Mouse (Mus musculus) 3134 (cell line): Measurements from ENCODE around the gene Cdkl1.

Experiments
- DNase-seq: peaks from one replicate; pipeline ENCODE4 v3.0.0-alpha.2; 2011; ENCODE audit warnings: low spot score; ENCODE audit not compliant: insufficient read length; ENCODE audit errors: extremely low read depth

Gene Cdkl1

DNA sequence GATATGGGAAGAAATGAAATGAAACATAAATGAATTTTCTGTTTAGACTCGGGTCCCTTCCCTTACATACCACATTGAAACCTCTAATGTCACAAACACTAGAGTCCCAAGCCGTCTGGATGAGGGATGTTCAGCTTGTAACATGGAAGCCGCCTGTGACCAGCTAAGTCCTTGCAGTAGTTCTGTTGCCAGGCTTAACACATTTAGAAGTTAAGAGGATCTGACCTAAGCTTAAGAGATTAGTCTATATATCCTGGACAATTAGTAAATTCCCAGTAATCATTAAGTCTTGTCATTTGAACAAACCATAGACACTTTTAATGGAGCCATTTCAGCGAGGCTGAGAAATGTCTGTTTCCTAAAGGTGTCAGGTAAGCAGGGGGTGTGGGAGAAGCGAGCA, 35.1 kb downstream of the Cdkl1 start:
- DNase-seq: no peak

DNA sequence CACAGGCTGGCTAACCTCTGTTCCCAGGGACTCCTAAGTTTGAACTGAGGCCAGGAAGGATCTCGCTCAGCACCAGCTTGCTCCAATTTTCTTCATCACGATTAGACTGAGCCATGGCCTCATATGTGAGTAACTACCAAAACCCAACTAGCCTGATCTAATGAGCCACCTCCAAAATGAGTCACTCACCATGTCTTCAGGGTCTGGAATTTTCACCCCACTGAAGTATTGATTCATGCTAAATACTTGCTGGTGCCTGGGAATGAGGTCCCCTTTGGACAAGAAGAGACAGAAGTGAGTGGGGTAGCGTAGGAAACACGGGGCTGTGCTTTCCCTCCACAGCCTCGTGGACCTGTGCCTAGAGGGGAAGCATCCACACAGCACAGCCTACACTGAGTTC, 37.1 kb downstream of the Cdkl1 start:
- no peak for DNase-seq

DNA sequence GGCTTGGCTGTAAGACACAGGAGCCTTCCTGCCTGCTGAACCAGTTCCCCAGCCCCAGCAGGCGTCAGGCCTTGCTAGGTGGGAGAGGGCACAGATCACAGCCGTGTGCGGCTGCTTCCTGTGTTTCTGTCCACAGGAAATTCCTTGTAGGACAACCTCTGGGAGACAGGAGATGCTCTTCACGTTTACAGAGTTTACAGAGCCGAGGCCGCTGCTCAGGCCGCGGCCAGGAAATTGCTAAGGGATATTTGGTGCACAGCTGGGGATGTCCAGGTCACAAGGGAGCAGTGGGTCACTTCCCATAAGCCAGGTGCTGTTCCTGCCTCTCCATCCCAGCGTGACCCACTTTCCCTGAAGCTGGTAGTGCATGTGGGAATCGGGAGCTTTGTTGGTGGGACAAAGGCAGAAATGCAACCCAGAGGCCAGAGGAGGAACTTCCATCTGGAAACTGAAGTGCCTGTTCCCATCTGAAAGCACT, 39.2 kb downstream of the Cdkl1 start:
- DNase-seq: no peak

- DNase-seq: peak; percentile 69
Measured at GRCm38 (mm10) chr12:69744138-69744537, 46.9 kb downstream of the Cdkl1 start.

DNA sequence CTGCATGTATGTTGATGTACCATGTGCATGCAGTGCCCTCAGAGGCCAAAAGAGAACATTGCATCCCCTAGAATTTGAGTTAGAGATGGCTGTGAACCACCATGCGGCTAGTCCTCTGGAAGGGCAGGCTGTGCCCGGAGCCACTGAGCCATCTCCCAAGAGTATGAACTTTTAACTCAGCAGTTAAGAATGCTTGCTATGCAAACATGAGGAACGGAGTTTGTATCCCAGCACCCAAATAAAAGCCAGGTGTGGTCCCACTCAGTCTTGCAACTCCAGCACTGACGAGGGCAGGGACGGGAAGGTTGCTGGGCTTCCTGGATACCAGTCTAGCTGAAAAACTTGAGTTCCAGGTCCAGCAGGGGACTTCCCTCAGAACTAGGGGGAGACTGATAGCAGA, 49.1 kb downstream of the Cdkl1 start:
- no peak for DNase-seq

- no peak for DNase-seq
Measured at GRCm38 (mm10) chr12:69733923-69734322, 57.1 kb downstream of the Cdkl1 start.

GRCm38 (mm10) chr12:69733518-69733917, 57.5 kb downstream of the Cdkl1 start:
- DNase-seq: no peak

GRCm38 (mm10) chr12:69732221-69732620, 58.8 kb downstream of the Cdkl1 start:
- DNase-seq: no peak

DNA sequence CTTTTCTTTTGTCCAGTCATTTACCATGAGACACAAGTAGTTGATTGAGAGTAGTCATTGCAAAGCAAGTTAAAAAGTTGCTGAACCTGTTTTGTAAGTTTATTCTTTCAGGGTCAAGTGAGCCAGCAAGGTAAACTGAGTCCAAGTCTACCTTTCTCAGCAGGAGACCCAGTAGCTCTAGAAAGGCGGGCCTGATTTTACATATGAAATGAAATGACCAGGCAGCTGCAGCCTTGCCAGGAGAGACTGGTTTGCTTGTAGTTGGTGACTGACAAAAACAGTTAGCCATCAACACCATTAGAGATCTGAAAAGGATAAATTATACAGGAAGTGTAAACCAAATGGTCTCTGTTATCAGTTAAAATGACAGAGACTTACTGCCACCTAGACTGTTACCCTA, 60.8 kb downstream of the Cdkl1 start:
- no peak for DNase-seq

GRCm38 (mm10) chr12:69729246-69729645, 61.8 kb downstream of the Cdkl1 start:
- no peak for DNase-seq

DNA sequence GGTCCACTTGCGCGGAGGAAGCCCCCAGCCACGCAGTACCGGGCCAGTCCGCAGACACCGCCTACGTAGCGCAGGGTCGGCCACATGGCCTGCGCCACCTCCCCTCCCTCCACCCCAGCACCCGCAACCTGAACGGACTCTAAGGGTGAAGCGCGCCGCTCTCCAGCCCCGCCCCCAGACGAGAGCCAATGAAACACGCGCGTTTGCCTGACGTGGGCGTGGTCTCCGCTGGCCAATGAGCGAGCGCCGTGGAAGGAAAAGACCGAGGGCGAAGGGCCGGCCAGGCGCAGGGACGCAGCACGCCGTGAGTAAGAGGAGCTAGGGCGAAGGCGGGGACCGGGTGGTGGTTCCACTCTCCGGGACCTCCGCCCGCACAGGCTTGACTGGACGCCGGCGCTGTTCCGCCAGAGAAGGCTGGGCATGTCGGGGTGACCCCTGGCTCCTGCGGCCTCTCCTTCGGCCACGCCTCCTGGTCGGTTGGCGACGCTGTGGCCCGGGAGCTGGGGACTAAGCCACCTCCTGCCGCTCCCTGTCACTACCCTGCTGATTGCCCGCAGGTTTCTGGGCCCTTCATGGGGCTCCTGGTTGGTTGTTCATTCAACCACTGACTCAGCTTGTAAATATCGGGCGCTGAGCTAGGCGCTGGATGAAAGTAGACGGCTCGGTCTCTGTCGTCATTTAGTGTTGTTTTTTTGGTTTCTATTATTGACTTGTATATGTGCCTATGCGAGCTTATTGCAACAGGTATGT, 66.2 kb downstream of the Cdkl1 start, which contains the start of the genes L2hgdh and Atp5s:
TSS of gene L2hgdh (minus strand) at position 163 of the 750 bp plus-strand sequence.
TSS of gene Atp5s (plus strand) at position 240 of the 750 bp plus-strand sequence.
- DNase-seq: peak; percentile 97

DNA sequence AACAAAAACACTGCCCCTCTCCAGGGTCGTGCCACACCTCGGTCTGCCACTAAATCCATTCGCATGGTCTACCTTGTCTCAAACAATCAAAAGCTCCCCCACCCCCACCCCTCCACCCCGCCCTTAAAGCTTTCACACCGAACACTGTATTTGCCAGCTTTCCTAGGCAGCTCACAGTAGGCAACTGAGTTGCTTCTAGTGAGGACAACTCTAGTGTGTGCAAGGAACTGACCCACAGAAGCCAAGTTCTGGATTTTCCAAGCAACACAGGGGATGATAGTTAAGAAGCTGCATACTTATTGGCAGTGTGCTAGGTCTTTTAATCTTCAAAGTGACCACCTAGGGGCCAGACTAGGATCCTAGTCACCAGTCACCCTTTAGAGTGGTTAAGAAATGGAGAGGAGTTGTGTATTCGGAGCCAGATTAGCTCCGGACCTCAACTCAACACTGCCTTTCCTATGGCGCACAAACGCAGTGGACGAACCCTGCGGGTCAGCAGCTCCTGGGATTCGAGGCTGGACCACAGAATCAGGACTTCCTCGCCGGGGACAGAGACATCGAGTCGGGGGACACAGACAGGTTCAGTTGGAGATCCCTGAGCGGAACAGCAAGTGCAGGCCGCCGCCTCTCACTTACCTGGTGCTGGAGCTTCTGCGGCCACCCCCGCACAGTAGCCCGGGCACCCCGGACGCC, 66.9 kb downstream of the Cdkl1 start:
- no peak for DNase-seq

DNA sequence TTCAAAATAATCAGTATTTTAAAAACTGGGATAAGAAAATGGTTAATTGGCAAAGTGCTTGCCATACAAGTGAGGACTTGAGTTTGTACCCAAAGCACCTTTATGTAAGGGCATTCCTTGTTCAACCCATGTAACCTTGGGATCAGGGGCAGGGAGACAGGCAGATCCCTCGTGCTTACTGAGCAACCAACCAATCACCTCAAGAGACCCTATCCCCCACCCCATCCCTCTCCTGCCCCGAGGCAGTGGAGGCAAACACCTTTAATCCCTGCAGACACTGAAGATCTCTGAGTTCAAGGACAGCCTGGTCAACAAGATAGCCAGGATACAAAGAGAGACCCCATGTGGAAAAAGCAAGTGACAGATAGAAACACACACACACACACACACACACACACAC, 67.7 kb downstream of the Cdkl1 start:
- no peak for DNase-seq

- DNase-seq: no peak
Measured at GRCm38 (mm10) chr12:69722857-69723256, 68.2 kb downstream of the Cdkl1 start.

DNA sequence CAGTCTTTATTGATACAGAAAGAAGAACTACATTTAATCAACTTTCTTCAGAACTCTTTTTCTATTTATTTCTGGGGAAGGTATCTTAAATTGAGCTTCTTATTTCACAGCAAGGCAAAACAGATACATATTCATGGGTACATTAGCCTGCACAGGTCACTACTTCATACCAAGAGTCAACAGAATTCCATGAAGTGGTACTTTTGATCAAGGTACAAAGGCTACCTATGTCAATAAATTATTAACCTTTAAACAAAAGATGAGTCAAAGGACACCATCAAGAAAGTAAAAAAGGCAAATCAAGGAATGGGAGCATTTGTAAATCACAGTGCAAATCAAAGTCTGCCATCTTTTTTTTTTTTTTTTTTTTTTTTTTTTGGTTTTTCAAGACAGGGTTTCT, 77.4 kb downstream of the Cdkl1 start:
- no peak for DNase-seq

DNA sequence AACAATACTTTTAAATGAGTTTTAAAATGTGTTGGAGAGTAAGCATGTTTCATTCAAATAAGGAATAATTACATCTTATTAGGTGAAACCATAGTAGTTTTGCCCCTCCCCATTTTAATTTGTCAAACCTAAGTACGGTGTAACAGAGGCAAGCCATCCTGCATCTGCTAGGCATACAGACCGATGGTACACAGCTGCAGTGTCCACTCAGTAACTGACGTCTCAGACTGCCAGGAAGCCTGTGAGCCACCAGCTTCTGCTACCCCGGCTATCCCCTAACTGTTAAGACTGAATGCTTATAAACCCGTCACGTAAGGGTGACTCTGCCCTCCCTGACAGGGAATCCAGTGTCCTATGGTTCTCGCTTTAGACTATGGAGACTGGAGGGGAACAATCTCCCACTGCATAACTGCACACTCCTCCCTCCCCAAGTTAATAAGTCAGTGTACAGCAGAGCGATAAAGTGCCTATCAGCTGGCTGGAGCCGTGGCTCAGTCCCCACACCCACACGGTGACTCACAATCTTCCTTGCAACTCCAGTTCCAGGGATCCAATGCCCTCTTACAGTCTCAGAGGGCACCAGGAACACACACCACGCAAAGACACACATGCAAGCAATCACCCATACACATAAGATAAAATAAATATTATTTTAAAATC, 86.1 kb downstream of the Cdkl1 start:
- no peak for DNase-seq

DNA sequence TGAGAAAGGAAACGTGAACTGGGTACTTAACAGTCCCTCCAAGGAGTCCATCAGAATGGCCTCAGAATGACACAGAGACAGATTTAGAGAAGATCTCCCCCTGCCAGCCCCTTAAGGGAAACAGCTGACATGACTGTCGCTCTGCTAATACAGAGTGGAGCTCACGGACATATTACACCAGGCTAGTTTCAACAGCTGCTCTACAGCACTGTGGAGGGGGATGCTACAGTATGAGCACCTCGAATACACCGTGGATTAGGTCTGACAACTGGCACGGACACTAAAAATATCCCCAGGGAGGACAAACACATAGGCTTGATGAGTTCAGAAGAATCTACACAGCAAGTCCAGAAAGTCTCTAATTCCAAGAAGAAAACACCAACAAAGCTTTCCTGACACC, 92.7 kb downstream of the Cdkl1 start:
- no peak for DNase-seq
